ENCODE assay signal across 25 mouse cellular contexts in the genomic region with DNA sequence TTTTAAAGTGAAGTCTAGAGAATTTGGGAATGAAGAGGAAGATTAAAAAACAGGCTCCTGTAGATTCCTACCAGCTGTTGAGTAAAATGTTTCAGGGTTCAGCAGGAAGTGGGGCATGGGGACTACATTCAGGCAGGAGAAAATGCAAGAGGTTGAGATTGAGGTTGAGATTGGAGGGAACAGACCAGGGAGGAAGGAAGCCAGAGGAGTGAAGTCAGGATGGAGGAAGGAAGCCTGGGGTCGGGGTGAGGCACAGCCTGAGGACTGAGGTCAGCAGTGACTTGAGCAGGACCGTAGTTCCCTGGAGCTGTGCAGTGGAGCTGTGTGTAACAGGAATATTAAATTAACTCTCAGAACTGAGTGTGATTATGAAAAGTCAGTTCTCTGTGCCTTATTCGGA. TPM values are rescaled to one million over a fixed set of nuclear protein-coding genes. Genes with fewer than 3 reads are reported as not detected.
DNase-seq lines count a peak whose midpoint lies in the region; ATAC-seq and TF ChIP-seq lines count a peak whose summit lies in the region.
"Had no signal": no experiment of that assay in that cellular context is flagged by ENCODE, and none has a peak within 500 bp of the region (broad histone marks: within the 10 kb centered on the region; RNA-seq: fewer than 3 reads in every experiment).

No protein-coding gene starts in this region.

- TF ChIP-seq POLR2A in heart, adult 2 months (IDR thresholded peaks at IDR 0.05; ENCODE audit: insufficient read depth, low read depth, low read length), result no peak

- intact Hi-C loops in heart, adult 2 months (cut with DNase I), result loop anchor here (5.0 to 10.0 kb wide), 2 partner anchors 48 to 761 kb away; a partner anchor contains a TSS

- H3K9ac ChIP-seq in heart, embryonic 11.5 days (ENCODE audit: low read depth, low read length), result no peak overlapping the region
- H3K9ac ChIP-seq in heart, adult 2 months (ENCODE audit: low read depth, low read length), result no peak overlapping the region
- no peak overlapping the region for H3K9ac ChIP-seq in kidney, postnatal 0 days (ENCODE audit: low read depth, low read length)
- no peak overlapping the region for H3K9ac ChIP-seq in midbrain, embryonic 13.5 days (replicated peaks)
- H3K9ac ChIP-seq: embryonic facial prominence, embryonic 12.5 days; embryonic facial prominence, embryonic 15.5 days; forebrain, postnatal 0 days; heart, embryonic 12.5 days; heart, embryonic 15.5 days; hindbrain, embryonic 14.5 days had no signal

- no peak overlapping the region for H3K4me2 ChIP-seq in heart, embryonic 11.5 days
- no peak overlapping the region for H3K4me2 ChIP-seq in kidney, postnatal 0 days (ENCODE audit: low read length)
- no peak overlapping the region for H3K4me2 ChIP-seq in midbrain, embryonic 13.5 days (replicated peaks)
- H3K4me2 ChIP-seq: embryonic facial prominence, embryonic 12.5 days; embryonic facial prominence, embryonic 15.5 days; heart, embryonic 12.5 days; heart, embryonic 15.5 days; hindbrain, embryonic 14.5 days had no signal

- H3K79me2 ChIP-seq in heart, adult 2 months (replicated peaks; ENCODE audit: control insufficient read depth, insufficient read depth, low read length), result no peaks in the 10 kb centered on the region
- no peaks in the 10 kb centered on the region for H3K79me2 ChIP-seq in macrophage (ENCODE audit: inconsistent target)

- DNase-seq in heart, adult 2 months, result no peak
- peak; percentile 13 for DNase-seq in kidney, postnatal 0 days (ENCODE audit: low spot score)
- DNase-seq in kidney, postnatal 10 days, result no peak
- DNase-seq: adrenal gland, postnatal 10 days; cerebellum, adult 11 months; cerebellum, adult 2 months; cerebellum, adult 9-11 months; cerebellum, postnatal 25 days; forebrain, postnatal 0 days; gastrocnemius, adult 2 months; gastrocnemius, postnatal 14 days; heart, postnatal 10 days; heart, postnatal 4 days had no signal

- 0 out of 2 replicates have a peak overlapping the region, but pooled peaks have one; percentile 35 for H3K27ac ChIP-seq in heart, embryonic 11.5 days (ENCODE audit: low read depth, low read length)
- no peak overlapping the region for H3K27ac ChIP-seq in heart, adult 2 months
- no peak overlapping the region for H3K27ac ChIP-seq in kidney, postnatal 0 days
- H3K27ac ChIP-seq in macrophage, result peak overlapping the region; percentile 32
- no peak overlapping the region for H3K27ac ChIP-seq in midbrain, embryonic 13.5 days
- H3K27ac ChIP-seq: embryonic facial prominence, embryonic 12.5 days; embryonic facial prominence, embryonic 15.5 days; gastrocnemius, adult 2 months; heart, embryonic 15.5 days; hindbrain, embryonic 14.5 days; hindbrain, postnatal 0 days had no signal

- peaks cover 26% of the 10 kb centered on the region for H3K4me1 ChIP-seq in heart, embryonic 11.5 days (ENCODE audit: control insufficient read depth, insufficient read depth, low read length)
- peaks cover 3% of the 10 kb centered on the region for H3K4me1 ChIP-seq in heart, adult 2 months (ENCODE audit: control insufficient read depth, insufficient read depth, low read length)
- no peaks in the 10 kb centered on the region for H3K4me1 ChIP-seq in kidney, postnatal 0 days (replicated peaks; ENCODE audit: insufficient read depth, low read length)
- H3K4me1 ChIP-seq in midbrain, embryonic 13.5 days (replicated peaks), result no peaks in the 10 kb centered on the region
- H3K4me1 ChIP-seq: embryonic facial prominence, embryonic 12.5 days had no signal

- 64% methylated on average over 3 of the region's 3 CpGs for WGBS in heart, embryonic 11.5 days (ENCODE audit: insufficient replicate concordance)
- 39% methylated on average over 3 of the region's 3 CpGs for WGBS in heart, adult 2 months
- WGBS in kidney, postnatal 0 days, result 62% methylated on average over 3 of the region's 3 CpGs
- 22% methylated on average over 3 of the region's 3 CpGs for WGBS in macrophage (ENCODE audit: missing documents)
- 85% methylated on average over 3 of the region's 3 CpGs for WGBS in midbrain, embryonic 13.5 days

- TF ChIP-seq CTCF in heart, adult 2 months (IDR thresholded peaks at IDR 0.05), result no peak
- no peak for TF ChIP-seq CTCF in kidney, postnatal 0 days (IDR thresholded peaks at IDR 0.05; ENCODE audit: low read depth)

- H3K4me3 ChIP-seq in heart, embryonic 11.5 days (ENCODE audit: low read depth, low read length), result no peak overlapping the region
- no peak overlapping the region for H3K4me3 ChIP-seq in heart, adult 2 months
- H3K4me3 ChIP-seq in kidney, postnatal 0 days (replicated peaks; ENCODE audit: low read depth, low read length), result no peak overlapping the region
- no peak overlapping the region for H3K4me3 ChIP-seq in macrophage (ENCODE audit: inconsistent target)
- no peak overlapping the region for H3K4me3 ChIP-seq in midbrain, embryonic 13.5 days (replicated peaks)
- H3K4me3 ChIP-seq: embryonic facial prominence, embryonic 12.5 days; embryonic facial prominence, embryonic 15.5 days; gastrocnemius, adult 2 months; heart, embryonic 12.5 days; heart, embryonic 15.5 days had no signal

- H3K9me3 ChIP-seq in heart, embryonic 11.5 days (replicated peaks; ENCODE audit: control insufficient read depth, low read length), result no peaks in the 10 kb centered on the region
- no peaks in the 10 kb centered on the region for H3K9me3 ChIP-seq in kidney, postnatal 0 days (replicated peaks; ENCODE audit: low read length)
- H3K9me3 ChIP-seq in midbrain, embryonic 13.5 days, result no peaks in the 10 kb centered on the region
- H3K9me3 ChIP-seq: embryonic facial prominence, embryonic 12.5 days; embryonic facial prominence, embryonic 15.5 days; heart, embryonic 12.5 days; heart, embryonic 15.5 days had no signal

- no peak for TF ChIP-seq EP300 in heart, adult 2 months (IDR thresholded peaks at IDR 0.05; ENCODE audit: insufficient read depth, low read depth, low read length)

- H3K36me3 ChIP-seq in heart, embryonic 11.5 days (ENCODE audit: control insufficient read depth, insufficient read depth, low read length), result no peaks in the 10 kb centered on the region
- peaks cover 3% of the 10 kb centered on the region; the same call in 1 of the 2 replicates for H3K36me3 ChIP-seq in heart, adult 2 months (ENCODE audit: control insufficient read depth, insufficient read depth, low read length)
- H3K36me3 ChIP-seq in kidney, postnatal 0 days (ENCODE audit: insufficient read depth, low read length), result 0 out of 2 replicates have a peak, but pooled peaks cover 2% of the 10 kb centered on the region
- no peaks in the 10 kb centered on the region for H3K36me3 ChIP-seq in macrophage (ENCODE audit: inconsistent target)
- no peaks in the 10 kb centered on the region for H3K36me3 ChIP-seq in midbrain, embryonic 13.5 days
- H3K36me3 ChIP-seq: embryonic facial prominence, embryonic 15.5 days; heart, embryonic 12.5 days; heart, embryonic 15.5 days had no signal

- ATAC-seq in heart, embryonic 11.5 days (replicated peaks; ENCODE audit: insufficient number of reproducible peaks, low FRiP score, low TSS enrichment), result no peak
- no peak for ATAC-seq in kidney, postnatal 0 days (replicated peaks; ENCODE audit: low FRiP score, low read depth)
- no peak for ATAC-seq in midbrain, embryonic 13.5 days
- ATAC-seq: activated CD4-positive, CD25-positive, alpha-beta regulatory T cell, adult 4 months; forebrain, embryonic 14.5 days; forebrain, postnatal 0 days; hindbrain, postnatal 0 days; inflammation-experienced regulatory T-cells, adult 6 months had no signal

- H3K27me3 ChIP-seq in heart, embryonic 11.5 days (ENCODE audit: control insufficient read depth, insufficient read depth, low read length), result no peaks in the 10 kb centered on the region
- no peaks in the 10 kb centered on the region for H3K27me3 ChIP-seq in heart, adult 2 months (ENCODE audit: control insufficient read depth, insufficient read depth, low read length)
- no peaks in the 10 kb centered on the region for H3K27me3 ChIP-seq in kidney, postnatal 0 days (ENCODE audit: insufficient read depth, low read length)
- no peaks in the 10 kb centered on the region for H3K27me3 ChIP-seq in midbrain, embryonic 13.5 days
- H3K27me3 ChIP-seq: embryonic facial prominence, embryonic 12.5 days; embryonic facial prominence, embryonic 15.5 days; heart, embryonic 12.5 days; heart, embryonic 15.5 days had no signal

RNA-seq across cellular contexts. Expression of a gene that starts 48.7 kb away (rescaled TPM):
- polyA plus RNA-seq in heart, embryonic 11.5 days (2014; fragmentation: Nextera tagmentation; extraction: Ambion mirVana), result 203 and 213 TPM in 2 replicates
- total RNA-seq in heart, adult 2 months (2021), result 10 to 100 TPM; 81.8 to 97.0 TPM
- 20.8 and 45.8 TPM in 2 replicates for polyA plus RNA-seq in heart, adult 2 months (2012; rRNA removed)
- 137 and 143 TPM in 2 replicates for polyA plus RNA-seq in kidney, postnatal 0 days (2015; fragmentation: Nextera tagmentation; extraction: Ambion mirVana)
- 10 to 100 TPM; 21.3 to 48.7 (median 33.3) TPM for total RNA-seq in macrophage (2018; cell fraction: chromatin; rRNA removed)
- total RNA-seq in macrophage (2018; cell fraction: cytosol; rRNA removed), result 10 to 100 TPM; 54.3 to 84.5 (median 68.1) TPM
- 10 to 100 TPM; 27.2 to 71.0 (median 42.3) TPM for total RNA-seq in macrophage (2018; cell fraction: nucleus; rRNA removed)
- 54.6 to 82.2 TPM (median 59.1 TPM) in 3 replicates for polyA plus RNA-seq in macrophage (2018)
- polyA plus RNA-seq in midbrain, embryonic 13.5 days (2015; fragmentation: Nextera tagmentation; extraction: Ambion mirVana), result 120 TPM in 2 replicates

Comparison
In these comparisons a context has a peak if more than half of its experiments do, and no peak if none do; other contexts are left out.
1. H3K27ac ChIP-seq: peak in heart, embryonic 11.5 days (single experiment) and macrophage (single experiment); none in heart, adult 2 months (single experiment), kidney, postnatal 0 days (single experiment) and midbrain, embryonic 13.5 days (single experiment).